Mouse (Mus musculus): ENCODE data around the gene Pxdn. TPM values are rescaled to one million over a fixed set of nuclear protein-coding genes. Genes with fewer than 3 reads are reported as not detected.

Gene Pxdn
- polyA plus RNA-seq, 1 experiment from 2014 or later = 57.8 TPM

- ATAC-seq (ENCODE audit: low FRiP score, low TSS enrichment) (peak; percentile 74), DNase-seq (peak; percentile 54)
- Histone ChIP-seq H3K27ac (replicated peaks; ENCODE audit: low read depth, low read length) (peak overlapping the region; percentile 45; the same call in 1 of the 2 replicates), H3K4me1 (ENCODE audit: control insufficient read depth, insufficient read depth, low read length) (peaks cover 11% of the 10 kb centered on the region), H3K9me3 (ENCODE audit: control insufficient read depth, low read length) (no peaks in the 10 kb centered on the region), H3K27me3 (ENCODE audit: control insufficient read depth, insufficient read depth, low read length) (no peaks in the 10 kb centered on the region), H3K4me3 (replicated peaks; ENCODE audit: low read depth, low read length) (no peak overlapping the region), H3K9ac (replicated peaks; ENCODE audit: low read length) (no peak overlapping the region), H3K36me3 (ENCODE audit: control insufficient read depth, insufficient read depth, low read length) (no peaks in the 10 kb centered on the region), H3K4me2 (ENCODE audit: low read length) (no peak overlapping the region)
- WGBS = 19% methylated on average over 4 of the region's 4 CpGs
Observed at GRCm38 (mm10) chr12:30036569-30037055, 99.2 kb downstream of the Pxdn start.

- Histone ChIP-seq H3K4me2 (ENCODE audit: low read length) (no peak overlapping the region), H3K4me3 (replicated peaks; ENCODE audit: low read depth, low read length) (no peak overlapping the region), H3K4me1 (ENCODE audit: control insufficient read depth, insufficient read depth, low read length) (peaks cover 11% of the 10 kb centered on the region), H3K27me3 (ENCODE audit: control insufficient read depth, insufficient read depth, low read length) (no peaks in the 10 kb centered on the region), H3K9ac (replicated peaks; ENCODE audit: low read length) (no peak overlapping the region), H3K27ac (replicated peaks; ENCODE audit: low read depth, low read length) (no peak overlapping the region), H3K9me3 (ENCODE audit: control insufficient read depth, low read length) (no peaks in the 10 kb centered on the region), H3K36me3 (ENCODE audit: control insufficient read depth, insufficient read depth, low read length) (no peaks in the 10 kb centered on the region)
- ATAC-seq (ENCODE audit: low FRiP score, low TSS enrichment) (no peak), DNase-seq (peak; percentile 79)
- WGBS = 53% methylated on average over 4 of the region's 4 CpGs
Observed at GRCm38 (mm10) chr12:30039565-30039964, 102.2 kb downstream of the Pxdn start.

GRCm38 (mm10) chr12:30040150-30040549, 102.7 kb downstream of the Pxdn start:
- no peaks in the 10 kb centered on the region for H3K36me3 ChIP-seq (ENCODE audit: control insufficient read depth, insufficient read depth, low read length)
- H3K4me1 ChIP-seq (ENCODE audit: control insufficient read depth, insufficient read depth, low read length) = peaks cover 11% of the 10 kb centered on the region; the same call in 1 of the 2 replicates
- H3K9me3 ChIP-seq (ENCODE audit: control insufficient read depth, low read length) = no peaks in the 10 kb centered on the region
- no peak overlapping the region for H3K27ac ChIP-seq (replicated peaks; ENCODE audit: low read depth, low read length)
- ATAC-seq (ENCODE audit: low FRiP score, low TSS enrichment) = no peak
- H3K27me3 ChIP-seq (ENCODE audit: control insufficient read depth, insufficient read depth, low read length) = no peaks in the 10 kb centered on the region
- H3K4me2 ChIP-seq (ENCODE audit: low read length) = no peak overlapping the region
- H3K9ac ChIP-seq (replicated peaks; ENCODE audit: low read length) = no peak overlapping the region
- H3K4me3 ChIP-seq (replicated peaks; ENCODE audit: low read depth, low read length) = no peak overlapping the region
- DNase-seq = peak; percentile 64
- WGBS = 28% methylated on average over 4 of the region's 4 CpGs

- no peaks in the 10 kb centered on the region for H3K27me3 ChIP-seq (ENCODE audit: control insufficient read depth, insufficient read depth, low read length)
- H3K4me1 ChIP-seq (ENCODE audit: control insufficient read depth, insufficient read depth, low read length) = no peaks in the 10 kb centered on the region
- no peak overlapping the region for H3K9ac ChIP-seq (replicated peaks; ENCODE audit: low read length)
- H3K4me3 ChIP-seq (replicated peaks; ENCODE audit: low read depth, low read length) = no peak overlapping the region
- H3K27ac ChIP-seq (replicated peaks; ENCODE audit: low read depth, low read length) = no peak overlapping the region
- no peak for ATAC-seq (ENCODE audit: low FRiP score, low TSS enrichment)
- no peak overlapping the region for H3K4me2 ChIP-seq (ENCODE audit: low read length)
- DNase-seq = no peak
- no peaks in the 10 kb centered on the region for H3K36me3 ChIP-seq (ENCODE audit: control insufficient read depth, insufficient read depth, low read length)
- H3K9me3 ChIP-seq (ENCODE audit: control insufficient read depth, low read length) = no peaks in the 10 kb centered on the region
- WGBS = 92% methylated on average over 6 of the region's 6 CpGs
Observed at GRCm38 (mm10) chr12:30048848-30049247, 111.4 kb downstream of the Pxdn start.

- H3K36me3 ChIP-seq (ENCODE audit: control insufficient read depth, insufficient read depth, low read length) = no peaks in the 10 kb centered on the region
- no peak overlapping the region for H3K4me2 ChIP-seq (ENCODE audit: low read length)
- DNase-seq (no peak), ATAC-seq (ENCODE audit: low FRiP score, low TSS enrichment) (no peak)
- no peaks in the 10 kb centered on the region for H3K9me3 ChIP-seq (ENCODE audit: control insufficient read depth, low read length)
- H3K4me1 ChIP-seq (ENCODE audit: control insufficient read depth, insufficient read depth, low read length) = no peaks in the 10 kb centered on the region
- no peak overlapping the region for H3K9ac ChIP-seq (replicated peaks; ENCODE audit: low read length)
- no peaks in the 10 kb centered on the region for H3K27me3 ChIP-seq (ENCODE audit: control insufficient read depth, insufficient read depth, low read length)
- 82% methylated on average over 9 of the region's 9 CpGs for WGBS
- no peak overlapping the region for H3K4me3 ChIP-seq (replicated peaks; ENCODE audit: low read depth, low read length)
- H3K27ac ChIP-seq (replicated peaks; ENCODE audit: low read depth, low read length) = no peak overlapping the region
Observed at GRCm38 (mm10) chr12:30049818-30050217, 112.4 kb downstream of the Pxdn start.

- Histone ChIP-seq H3K4me3 (replicated peaks; ENCODE audit: low read depth, low read length) (no peak overlapping the region), H3K4me2 (ENCODE audit: low read length) (no peak overlapping the region), H3K9ac (replicated peaks; ENCODE audit: low read length) (no peak overlapping the region), H3K27me3 (ENCODE audit: control insufficient read depth, insufficient read depth, low read length) (no peaks in the 10 kb centered on the region), H3K27ac (replicated peaks; ENCODE audit: low read depth, low read length) (no peak overlapping the region), H3K9me3 (ENCODE audit: control insufficient read depth, low read length) (no peaks in the 10 kb centered on the region), H3K4me1 (ENCODE audit: control insufficient read depth, insufficient read depth, low read length) (no peaks in the 10 kb centered on the region), H3K36me3 (ENCODE audit: control insufficient read depth, insufficient read depth, low read length) (no peaks in the 10 kb centered on the region)
- 16% methylated on average over 4 of the region's 4 CpGs for WGBS
- no peak; the same call in 1 of the 2 replicates for ATAC-seq (ENCODE audit: low FRiP score, low TSS enrichment)
- DNase-seq = peak; percentile 88
Observed at GRCm38 (mm10) chr12:30050235-30050634, 112.8 kb downstream of the Pxdn start.

- WGBS = 91% methylated on average over 11 of the region's 11 CpGs
- H3K27me3 ChIP-seq (ENCODE audit: control insufficient read depth, insufficient read depth, low read length) = no peaks in the 10 kb centered on the region
- no peak overlapping the region for H3K4me3 ChIP-seq (replicated peaks; ENCODE audit: low read depth, low read length)
- no peak for ATAC-seq (ENCODE audit: low FRiP score, low TSS enrichment)
- H3K9ac ChIP-seq (replicated peaks; ENCODE audit: low read length) = no peak overlapping the region
- no peaks in the 10 kb centered on the region for H3K9me3 ChIP-seq (ENCODE audit: control insufficient read depth, low read length)
- no peak overlapping the region for H3K4me2 ChIP-seq (ENCODE audit: low read length)
- no peak overlapping the region for H3K27ac ChIP-seq (replicated peaks; ENCODE audit: low read depth, low read length)
- H3K36me3 ChIP-seq (ENCODE audit: control insufficient read depth, insufficient read depth, low read length) = no peaks in the 10 kb centered on the region
- no peak for DNase-seq
- H3K4me1 ChIP-seq (ENCODE audit: control insufficient read depth, insufficient read depth, low read length) = no peaks in the 10 kb centered on the region
Observed at GRCm38 (mm10) chr12:30054761-30055540, 117.5 kb downstream of the Pxdn start.

GRCm38 (mm10) chr12:30058044-30058443, 120.6 kb downstream of the Pxdn start:
- WGBS = 79% methylated on average over 6 of the region's 6 CpGs
- H3K4me1 ChIP-seq (ENCODE audit: control insufficient read depth, insufficient read depth, low read length) = no peaks in the 10 kb centered on the region
- no peaks in the 10 kb centered on the region for H3K9me3 ChIP-seq (ENCODE audit: control insufficient read depth, low read length)
- no peak overlapping the region for H3K27ac ChIP-seq (replicated peaks; ENCODE audit: low read depth, low read length)
- H3K4me2 ChIP-seq (ENCODE audit: low read length) = no peak overlapping the region
- DNase-seq = no peak
- H3K4me3 ChIP-seq (replicated peaks; ENCODE audit: low read depth, low read length) = no peak overlapping the region
- H3K27me3 ChIP-seq (ENCODE audit: control insufficient read depth, insufficient read depth, low read length) = no peaks in the 10 kb centered on the region
- no peaks in the 10 kb centered on the region for H3K36me3 ChIP-seq (ENCODE audit: control insufficient read depth, insufficient read depth, low read length)
- no peak for ATAC-seq (ENCODE audit: low FRiP score, low TSS enrichment)
- H3K9ac ChIP-seq (replicated peaks; ENCODE audit: low read length) = no peak overlapping the region

GRCm38 (mm10) chr12:30061503-30062117, 124.2 kb downstream of the Pxdn start:
- Histone ChIP-seq H3K4me1 (ENCODE audit: control insufficient read depth, insufficient read depth, low read length) (no peaks in the 10 kb centered on the region), H3K36me3 (ENCODE audit: control insufficient read depth, insufficient read depth, low read length) (no peaks in the 10 kb centered on the region), H3K9me3 (ENCODE audit: control insufficient read depth, low read length) (no peaks in the 10 kb centered on the region), H3K27ac (replicated peaks; ENCODE audit: low read depth, low read length) (no peak overlapping the region), H3K9ac (replicated peaks; ENCODE audit: low read length) (no peak overlapping the region), H3K4me3 (replicated peaks; ENCODE audit: low read depth, low read length) (no peak overlapping the region), H3K4me2 (ENCODE audit: low read length) (no peak overlapping the region), H3K27me3 (ENCODE audit: control insufficient read depth, insufficient read depth, low read length) (no peaks in the 10 kb centered on the region)
- DNase-seq = no peak
- WGBS = 18% methylated on average over 1 of the region's 1 CpGs
- no peak for ATAC-seq (ENCODE audit: low FRiP score, low TSS enrichment)

All from midbrain, embryonic 14.5 days (tissue).